Comparison of ENCODE assay signal across 26 mouse cellular contexts in genomic region chr1:36378880-36379279, GRCm38 (mm10). TPM values are rescaled to one million over a fixed set of nuclear protein-coding genes. Genes with fewer than 3 reads are reported as not detected.
DNase-seq lines count a peak whose midpoint lies in the region; ATAC-seq lines count a peak whose summit lies in the region.
"Had no signal": no experiment of that assay in that cellular context is flagged by ENCODE, and none has a peak within 500 bp of the region (broad histone marks: within the 10 kb centered on the region; RNA-seq: fewer than 3 reads in every experiment).

No protein-coding gene starts in this region.

- H3K9ac ChIP-seq in liver, embryonic 12.5 days, result no peak overlapping the region
- H3K9ac ChIP-seq in midbrain, embryonic 13.5 days (replicated peaks), result no peak overlapping the region
- H3K9ac ChIP-seq: embryonic facial prominence, embryonic 12.5 days; embryonic facial prominence, embryonic 15.5 days; forebrain, embryonic 12.5 days; forebrain, embryonic 15.5 days; heart, embryonic 13.5 days; hindbrain, embryonic 14.5 days had no signal

- no peak overlapping the region for H3K4me2 ChIP-seq in liver, embryonic 12.5 days
- H3K4me2 ChIP-seq in midbrain, embryonic 13.5 days (replicated peaks), result no peak overlapping the region
- H3K4me2 ChIP-seq: embryonic facial prominence, embryonic 12.5 days; embryonic facial prominence, embryonic 15.5 days; forebrain, embryonic 12.5 days; forebrain, embryonic 15.5 days; heart, embryonic 13.5 days; hindbrain, embryonic 14.5 days had no signal

- H3K9me3 ChIP-seq in liver, embryonic 12.5 days (replicated peaks), result no peaks in the 10 kb centered on the region
- no peaks in the 10 kb centered on the region for H3K9me3 ChIP-seq in midbrain, embryonic 13.5 days
- H3K9me3 ChIP-seq: embryonic facial prominence, embryonic 12.5 days; embryonic facial prominence, embryonic 15.5 days; forebrain, embryonic 12.5 days; forebrain, embryonic 15.5 days; heart, embryonic 13.5 days had no signal

- H3K27me3 ChIP-seq in liver, embryonic 12.5 days (replicated peaks), result peaks cover 35% of the 10 kb centered on the region
- H3K27me3 ChIP-seq in midbrain, embryonic 13.5 days, result no peaks in the 10 kb centered on the region
- H3K27me3 ChIP-seq: embryonic facial prominence, embryonic 12.5 days; embryonic facial prominence, embryonic 15.5 days; forebrain, embryonic 12.5 days; forebrain, embryonic 15.5 days; heart, embryonic 13.5 days; Patski had no signal

- H3K36me3 ChIP-seq in liver, embryonic 12.5 days, result no peaks in the 10 kb centered on the region
- H3K36me3 ChIP-seq in midbrain, embryonic 13.5 days, result no peaks in the 10 kb centered on the region
- H3K36me3 ChIP-seq: embryonic facial prominence, embryonic 12.5 days; embryonic facial prominence, embryonic 15.5 days; forebrain, embryonic 12.5 days; forebrain, embryonic 15.5 days; heart, embryonic 13.5 days had no signal

- DNase-seq in c-Kit-positive CD71-positive TER-119-positive erythroid progenitor cells, embryonic 14.5 days (ENCODE audit: low spot score), result peak; percentile 30
- DNase-seq in B cell, adult 2 months, result no peak
- DNase-seq: adrenal gland, postnatal 10 days; adrenal gland, postnatal 36 days; cerebellum, adult 11 months; cerebellum, adult 2 months; cerebellum, adult 9-11 months; cerebellum, postnatal 25 days; gastrocnemius, postnatal 25 days; heart, adult 18-20 months; heart, postnatal 14 days; heart, postnatal 4 days had no signal

- ATAC-seq in liver, embryonic 12.5 days, result peak; percentile 52; the same call in 1 of the 2 replicates
- ATAC-seq in megakaryocyte progenitor cell, adult 5-6 weeks (replicated peaks; ENCODE audit: poor library complexity), result peak; percentile 74
- no peak for ATAC-seq in midbrain, embryonic 13.5 days
- ATAC-seq in monocyte, adult 5-6 weeks (replicated peaks; ENCODE audit: insufficient number of reproducible peaks, low FRiP score, low TSS enrichment, poor library complexity, severe bottlenecking), result no peak
- ATAC-seq: forebrain, embryonic 15.5 days; Patski had no signal

- peaks cover 13% of the 10 kb centered on the region for H3K4me1 ChIP-seq in liver, embryonic 12.5 days
- H3K4me1 ChIP-seq in midbrain, embryonic 13.5 days (replicated peaks), result no peaks in the 10 kb centered on the region
- H3K4me1 ChIP-seq: embryonic facial prominence, embryonic 12.5 days; embryonic facial prominence, embryonic 15.5 days; forebrain, embryonic 12.5 days; forebrain, embryonic 15.5 days; heart, embryonic 13.5 days had no signal

- no peak overlapping the region for H3K27ac ChIP-seq in liver, embryonic 12.5 days
- no peak overlapping the region for H3K27ac ChIP-seq in midbrain, embryonic 13.5 days
- H3K27ac ChIP-seq: embryonic facial prominence, embryonic 12.5 days; embryonic facial prominence, embryonic 15.5 days; forebrain, embryonic 12.5 days; forebrain, embryonic 15.5 days; heart, embryonic 13.5 days; hindbrain, embryonic 14.5 days; hindbrain, postnatal 0 days had no signal

- no peak overlapping the region for H3K4me3 ChIP-seq in liver, embryonic 12.5 days
- H3K4me3 ChIP-seq in midbrain, embryonic 13.5 days (replicated peaks), result no peak overlapping the region
- H3K4me3 ChIP-seq: embryonic facial prominence, embryonic 12.5 days; embryonic facial prominence, embryonic 15.5 days; forebrain, embryonic 12.5 days; forebrain, embryonic 15.5 days; heart, embryonic 13.5 days had no signal

- WGBS in liver, embryonic 12.5 days (ENCODE audit: insufficient replicate concordance), result 38% methylated on average over 6 of the region's 6 CpGs
- WGBS in midbrain, embryonic 13.5 days, result 74% methylated on average over 6 of the region's 6 CpGs

RNA-seq across cellular contexts. Expression of gene Fer1l5, which starts 6.8 kb away (rescaled TPM):
- 0.35 and 0.37 TPM in 2 replicates for polyA plus RNA-seq in liver, embryonic 12.5 days (2016; fragmentation: Nextera tagmentation; extraction: Ambion mirVana)
- not detected in 2 replicates for total RNA-seq in megakaryocyte progenitor cell, adult 5-6 weeks (2015)
- total RNA-seq in megakaryocyte progenitor cell, adult 5-6 weeks (2017), result 0.04 and 0.30 TPM in 2 replicates
- 1.9 and 2.5 TPM in 2 replicates for polyA plus RNA-seq in midbrain, embryonic 13.5 days (2015; fragmentation: Nextera tagmentation; extraction: Ambion mirVana)
- 0.29 TPM in 1 of 3 replicates, not detected in the others for total RNA-seq in monocyte, adult 5-6 weeks (2017)
- total RNA-seq: common myeloid progenitor, adult 5-6 weeks; gastrocnemius, adult 8-10 months; gastrocnemius, postnatal 25 days; heart, adult 18-20 months; heart, postnatal 14 days; heart, postnatal 4 days; hindbrain, postnatal 0 days had no signal
- polyA plus RNA-seq: cerebellum, adult 2 months had no signal

RNA-seq across cellular contexts. Expression of gene Kansl3, which starts 9.9 kb away (rescaled TPM):
- 20.3 and 20.7 TPM in 2 replicates for polyA plus RNA-seq in liver, embryonic 12.5 days (2016; fragmentation: Nextera tagmentation; extraction: Ambion mirVana)
- 14.0 and 15.1 TPM in 2 replicates for total RNA-seq in megakaryocyte progenitor cell, adult 5-6 weeks (2015)
- total RNA-seq in megakaryocyte progenitor cell, adult 5-6 weeks (2017), result 31.7 and 46.5 TPM in 2 replicates
- 40.6 and 41.9 TPM in 2 replicates for polyA plus RNA-seq in midbrain, embryonic 13.5 days (2015; fragmentation: Nextera tagmentation; extraction: Ambion mirVana)
- 48.0 to 68.9 TPM (median 53.4 TPM) in 3 replicates for total RNA-seq in monocyte, adult 5-6 weeks (2017)

Comparison
In these comparisons a context has a peak if more than half of its experiments do, and no peak if none do; other contexts are left out.
1. ATAC-seq: peak in liver, embryonic 12.5 days (single experiment) and megakaryocyte progenitor cell, adult 5-6 weeks (single experiment); none in midbrain, embryonic 13.5 days (single experiment) and monocyte, adult 5-6 weeks (single experiment).